Mouse (Mus musculus): Measurements from ENCODE around the gene Adamts18. TPM values are rescaled to one million over a fixed set of nuclear protein-coding genes. Genes with fewer than 3 reads are reported as not detected.

Adamts18 gene
- total and polyA plus RNA-seq, 2 experiments from 2014 or later = 0.04 to 0.20 TPM

- ATAC-seq (ENCODE audit: insufficient read depth, low read depth) = no peak
- Histone ChIP-seq H3K36me3 (replicated peaks; ENCODE audit: control insufficient read depth, insufficient read depth, low read length) (no peaks in the 10 kb centered on the region), H3K9me3 (replicated peaks; ENCODE audit: control insufficient read depth, low read length) (no peaks in the 10 kb centered on the region), H3K4me3 (ENCODE audit: low read depth, low read length) (no peak overlapping the region), H3K27me3 (ENCODE audit: control insufficient read depth, insufficient read depth, low read length) (no peaks in the 10 kb centered on the region), H3K27ac (ENCODE audit: low read depth) (no peak overlapping the region), H3K9ac (replicated peaks; ENCODE audit: low read depth, low read length) (no peak overlapping the region), H3K4me1 (ENCODE audit: control insufficient read depth, insufficient read depth) (no peaks in the 10 kb centered on the region), H3K4me2 (ENCODE audit: low read depth, low read length) (no peak overlapping the region)
- DNase-seq (ENCODE audit: low spot score) = no peak
- TF ChIP-seq CTCF (IDR thresholded peaks at IDR 0.05; ENCODE audit: low read depth) (no peak), EP300 (IDR thresholded peaks at IDR 0.05; ENCODE audit: low read depth) (no peak)
- 70% methylated on average over 2 of the region's 2 CpGs for WGBS
These were observed 34.0 kb upstream of the Adamts18 start for GRCm38 (mm10) chr8:113882558-113882957.

- H3K36me3 ChIP-seq (replicated peaks; ENCODE audit: control insufficient read depth, insufficient read depth, low read length) = no peaks in the 10 kb centered on the region
- ATAC-seq (ENCODE audit: insufficient read depth, low read depth) (no peak), DNase-seq (ENCODE audit: low spot score) (no peak)
- H3K4me1 ChIP-seq (ENCODE audit: control insufficient read depth, insufficient read depth) = no peaks in the 10 kb centered on the region
- no peak overlapping the region for H3K4me2 ChIP-seq (ENCODE audit: low read depth, low read length)
- no peak for TF ChIP-seq CTCF (IDR thresholded peaks at IDR 0.05; ENCODE audit: low read depth)
- no peak for TF ChIP-seq EP300 (IDR thresholded peaks at IDR 0.05; ENCODE audit: low read depth)
- H3K27ac ChIP-seq (ENCODE audit: low read depth) = no peak overlapping the region
- no peaks in the 10 kb centered on the region for H3K9me3 ChIP-seq (replicated peaks; ENCODE audit: control insufficient read depth, low read length)
- H3K27me3 ChIP-seq (ENCODE audit: control insufficient read depth, insufficient read depth, low read length) = no peaks in the 10 kb centered on the region
- no peak overlapping the region for H3K9ac ChIP-seq (replicated peaks; ENCODE audit: low read depth, low read length)
- no peak overlapping the region for H3K4me3 ChIP-seq (ENCODE audit: low read depth, low read length)
- WGBS = 33% methylated on average over 3 of the region's 3 CpGs
These were observed 30.0 kb upstream of the Adamts18 start for GRCm38 (mm10) chr8:113878411-113879006.

GRCm38 (mm10) chr8:113873446-113874120, 25.0 kb upstream of the Adamts18 start:
- no peak for TF ChIP-seq CTCF (IDR thresholded peaks at IDR 0.05; ENCODE audit: low read depth)
- no peak for TF ChIP-seq EP300 (IDR thresholded peaks at IDR 0.05; ENCODE audit: low read depth)
- 64% methylated on average over 12 of the region's 12 CpGs for WGBS

GRCm38 (mm10) chr8:113872436-113872835, 23.9 kb upstream of the Adamts18 start:
- H3K27me3 ChIP-seq (ENCODE audit: control insufficient read depth, insufficient read depth, low read length) = no peaks in the 10 kb centered on the region
- TF ChIP-seq EP300 (IDR thresholded peaks at IDR 0.05; ENCODE audit: low read depth) (no peak), CTCF (IDR thresholded peaks at IDR 0.05; ENCODE audit: low read depth) (no peak)
- H3K27ac ChIP-seq (ENCODE audit: low read depth) = no peak overlapping the region
- H3K4me2 ChIP-seq (ENCODE audit: low read depth, low read length) = no peak overlapping the region
- no peaks in the 10 kb centered on the region for H3K4me1 ChIP-seq (ENCODE audit: control insufficient read depth, insufficient read depth)
- 75% methylated on average over 6 of the region's 6 CpGs for WGBS
- H3K4me3 ChIP-seq (ENCODE audit: low read depth, low read length) = no peak overlapping the region
- ATAC-seq (ENCODE audit: insufficient read depth, low read depth) (no peak), DNase-seq (ENCODE audit: low spot score) (no peak)
- no peak overlapping the region for H3K9ac ChIP-seq (replicated peaks; ENCODE audit: low read depth, low read length)
- no peaks in the 10 kb centered on the region for H3K36me3 ChIP-seq (replicated peaks; ENCODE audit: control insufficient read depth, insufficient read depth, low read length)
- no peaks in the 10 kb centered on the region for H3K9me3 ChIP-seq (replicated peaks; ENCODE audit: control insufficient read depth, low read length)

More at GRCm38 (mm10) chr8:113873446-113874120, 25.0 kb upstream of the Adamts18 start:
- H3K9ac ChIP-seq (replicated peaks; ENCODE audit: low read depth, low read length) = no peak overlapping the region
- no peaks in the 10 kb centered on the region for H3K9me3 ChIP-seq (replicated peaks; ENCODE audit: control insufficient read depth, low read length)
- no peaks in the 10 kb centered on the region for H3K4me1 ChIP-seq (ENCODE audit: control insufficient read depth, insufficient read depth)
- no peak for ATAC-seq (ENCODE audit: insufficient read depth, low read depth)
- no peak overlapping the region for H3K4me2 ChIP-seq (ENCODE audit: low read depth, low read length)
- no peaks in the 10 kb centered on the region for H3K27me3 ChIP-seq (ENCODE audit: control insufficient read depth, insufficient read depth, low read length)
- no peaks in the 10 kb centered on the region for H3K36me3 ChIP-seq (replicated peaks; ENCODE audit: control insufficient read depth, insufficient read depth, low read length)
- no peak overlapping the region for H3K27ac ChIP-seq (ENCODE audit: low read depth)
- H3K4me3 ChIP-seq (ENCODE audit: low read depth, low read length) = no peak overlapping the region
- DNase-seq (ENCODE audit: low spot score) = no peak

GRCm38 (mm10) chr8:113866530-113866929, 18.0 kb upstream of the Adamts18 start:
- Histone ChIP-seq H3K4me3 (ENCODE audit: low read depth, low read length) (no peak overlapping the region), H3K27ac (ENCODE audit: low read depth) (no peak overlapping the region), H3K4me2 (ENCODE audit: low read depth, low read length) (no peak overlapping the region), H3K4me1 (ENCODE audit: control insufficient read depth, insufficient read depth) (no peaks in the 10 kb centered on the region), H3K27me3 (ENCODE audit: control insufficient read depth, insufficient read depth, low read length) (no peaks in the 10 kb centered on the region), H3K9me3 (replicated peaks; ENCODE audit: control insufficient read depth, low read length) (no peaks in the 10 kb centered on the region), H3K9ac (replicated peaks; ENCODE audit: low read depth, low read length) (no peak overlapping the region), H3K36me3 (replicated peaks; ENCODE audit: control insufficient read depth, insufficient read depth, low read length) (no peaks in the 10 kb centered on the region)
- WGBS = 67% methylated on average over 4 of the region's 4 CpGs
- DNase-seq (ENCODE audit: low spot score) (no peak), ATAC-seq (ENCODE audit: insufficient read depth, low read depth) (no peak)
- TF ChIP-seq CTCF (IDR thresholded peaks at IDR 0.05; ENCODE audit: low read depth) (no peak), EP300 (IDR thresholded peaks at IDR 0.05; ENCODE audit: low read depth) (no peak)

Measured in heart, postnatal 0 days (tissue).